Mouse (Mus musculus) hindbrain, embryonic 11.5 days (tissue): ENCODE measurements at regions not wholly inside any gene's neighbourhood (a gene's known extent, or its start where the extent isn't known, plus 50 kb on each side); places are given as distances from the start of the nearest gene placed in this dataset.
"Not testable (repeated sequence)": the region's sequence is repeated elsewhere in the genome, so short reads cannot be mapped to it uniquely, and the experiment has no call there.

Experiments used
- ATAC-seq: fragments of 200-750 bp; cut with Nextera tagmentation; 2 replicates; pipeline ENCODE4 v1.8.0; 2017; ENCODE audit warnings: mild to moderate bottlenecking, moderate TSS enrichment, moderate library complexity; ENCODE audit not compliant: low FRiP score
- DNase-seq: peaks from one replicate; pipeline ENCODE4 v3.0.0-alpha.2; 2015; ENCODE audit warnings: low spot score
- H3K27ac ChIP-seq: fragments of 300-500 bp; sonication (generic); 2 replicates; pipeline ENCODE4 v1.5.1; 2014; ENCODE audit warnings: mild to moderate bottlenecking, low read depth, low read length
- H3K27me3 ChIP-seq: fragments of 300-500 bp; sonication (generic); 2 replicates; pipeline ENCODE4 v1.6.1; 2014; ENCODE audit warnings: mild to moderate bottlenecking, low read length, moderate library complexity, mixed read lengths; ENCODE audit not compliant: control insufficient read depth, insufficient read depth
- H3K36me3 ChIP-seq: fragments of 300-500 bp; sonication (generic); 2 replicates; pipeline ENCODE4 v1.6.1; 2014; ENCODE audit warnings: mild to moderate bottlenecking, low read length, moderate library complexity, mixed read lengths; ENCODE audit not compliant: control insufficient read depth, insufficient read depth
- H3K4me1 ChIP-seq: fragments of 300-500 bp; sonication (generic); replicated peaks from 2 replicates; pipeline ENCODE4 v1.6.1; 2014; ENCODE audit warnings: low read length, mixed read lengths; ENCODE audit not compliant: control insufficient read depth, insufficient read depth
- H3K4me2 ChIP-seq: fragments of 300-500 bp; sonication (generic); replicated peaks from 2 replicates; pipeline ENCODE4 v1.6.1; 2014; ENCODE audit warnings: mild to moderate bottlenecking, low read depth, low read length
- H3K4me3 ChIP-seq: fragments of 300-500 bp; sonication (generic); 2 replicates; pipeline ENCODE4 v1.5.1; 2014; ENCODE audit warnings: low read depth, low read length
- H3K9ac ChIP-seq: fragments of 300-500 bp; sonication (generic); 2 replicates; pipeline ENCODE4 v1.6.1; 2014; ENCODE audit warnings: low read depth, low read length
- H3K9me3 ChIP-seq: fragments of 300-500 bp; sonication (generic); 2 replicates; pipeline ENCODE4 v1.6.1; 2016; ENCODE audit warnings: low read length; ENCODE audit not compliant: control insufficient read depth
- WGBS: fragments of 180-500 bp; shearing (Covaris S2); extraction: QIAGEN DNeasy Blood & Tissue Kit; methylation state at CpG from one replicate; pipeline ENCODE4 v1.1.7; 2014; 5-methylcytosine and 5-hydroxymethylcytosine counted together

DNA sequence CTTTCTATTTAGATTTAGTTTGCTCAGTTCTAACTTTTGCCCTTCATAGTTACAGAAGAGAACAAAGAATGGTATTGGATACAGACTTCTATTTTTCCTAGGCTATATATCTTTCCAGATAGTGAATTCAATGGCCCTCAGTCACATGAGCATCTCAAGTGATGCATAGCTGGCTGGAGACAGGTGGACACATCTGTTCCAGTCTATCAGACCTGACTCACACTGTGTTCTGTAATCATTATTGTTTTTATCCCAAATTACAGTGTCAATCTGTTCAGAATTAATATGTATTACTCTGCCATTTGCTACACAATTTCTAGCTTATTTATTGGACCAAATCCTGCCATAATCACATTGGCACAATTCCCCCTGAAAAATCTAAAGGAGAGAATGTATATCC is 298.0 kb upstream of the Foxg1 start:
- H3K27ac ChIP-seq = no peak overlapping the region
- DNase-seq (no peak), ATAC-seq (peak; percentile 22; the same call in 1 of the 2 replicates)
- no peaks in the 10 kb centered on the region for H3K9me3 ChIP-seq
- no peaks in the 10 kb centered on the region for H3K4me1 ChIP-seq
- H3K27me3 ChIP-seq = no peaks in the 10 kb centered on the region
- no peak overlapping the region for H3K4me3 ChIP-seq
- no peak overlapping the region for H3K4me2 ChIP-seq
- no peaks in the 10 kb centered on the region for H3K36me3 ChIP-seq
- no peak overlapping the region for H3K9ac ChIP-seq

DNA sequence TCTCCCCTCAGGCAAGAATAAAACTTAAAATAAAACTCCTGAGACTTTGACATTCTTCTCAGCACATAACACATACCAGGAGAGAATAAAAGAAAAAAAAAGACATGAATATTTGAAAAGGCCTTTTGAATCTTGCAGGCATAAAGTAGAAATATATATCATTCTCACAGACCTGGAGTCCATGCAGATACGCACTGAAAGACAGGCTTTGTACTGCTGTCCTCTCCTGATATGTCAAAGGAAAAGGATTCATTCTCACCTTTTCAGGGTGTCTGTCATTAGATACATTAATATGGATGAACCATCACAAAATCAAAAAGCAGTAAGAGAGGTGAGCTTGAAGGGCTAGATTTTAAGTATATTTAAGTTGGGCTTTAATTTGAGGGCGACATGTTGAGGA is 296.4 kb upstream of the Foxg1 start:
- DNase-seq = no peak
- H3K27me3 ChIP-seq = no peaks in the 10 kb centered on the region
- no peaks in the 10 kb centered on the region for H3K36me3 ChIP-seq
- no peaks in the 10 kb centered on the region for H3K4me1 ChIP-seq
- H3K4me2 ChIP-seq = no peak overlapping the region
- 81% methylated on average over 2 of the region's 2 CpGs for WGBS
- no peak overlapping the region for H3K9ac ChIP-seq
- H3K9me3 ChIP-seq = no peaks in the 10 kb centered on the region
- no peak for ATAC-seq
- H3K4me3 ChIP-seq = no peak overlapping the region
- no peak overlapping the region for H3K27ac ChIP-seq

- Histone ChIP-seq H3K36me3 (no peaks in the 10 kb centered on the region), H3K27ac (no peak overlapping the region), H3K9me3 (no peaks in the 10 kb centered on the region), H3K4me3 (no peak overlapping the region), H3K4me1 (no peaks in the 10 kb centered on the region), H3K27me3 (no peaks in the 10 kb centered on the region), H3K4me2 (no peak overlapping the region), H3K9ac (no peak overlapping the region)
- no peak for DNase-seq
- WGBS = 92% methylated on average over 1 of the region's 1 CpGs
- ATAC-seq = no peak
These were observed 292.3 kb upstream of the Foxg1 start for GRCm38 (mm10) chr12:49090177-49090576.

DNA sequence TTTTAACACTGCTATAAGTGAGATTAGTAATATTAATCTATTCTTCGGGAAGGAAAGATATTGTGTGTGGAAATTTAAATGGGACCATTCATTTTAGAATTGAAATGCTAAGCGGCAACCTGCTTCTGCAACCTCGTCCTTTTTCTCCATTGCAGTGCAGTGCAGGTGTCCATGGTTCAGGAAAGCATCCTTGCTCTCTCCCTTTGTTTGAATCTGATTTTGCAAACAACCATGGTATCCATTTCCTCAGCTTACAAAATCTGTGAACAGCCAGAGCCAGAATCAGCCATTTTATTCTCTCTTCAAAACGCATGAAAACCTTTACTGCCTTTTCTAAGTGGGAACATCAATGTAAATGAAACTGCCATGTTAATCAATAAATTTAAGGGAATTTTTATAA is 276.5 kb upstream of the Foxg1 start:
- Histone ChIP-seq H3K36me3 (no peaks in the 10 kb centered on the region), H3K4me2 (no peak overlapping the region), H3K9ac (no peak overlapping the region), H3K27me3 (no peaks in the 10 kb centered on the region), H3K9me3 (no peaks in the 10 kb centered on the region), H3K27ac (no peak overlapping the region), H3K4me3 (no peak overlapping the region), H3K4me1 (no peaks in the 10 kb centered on the region)
- 67% methylated on average over 4 of the region's 4 CpGs for WGBS
- ATAC-seq = 0 out of 2 replicates have a peak, but pooled peaks have one; percentile 21
- DNase-seq = no peak

GRCm38 (mm10) chr12:49106399-49107382 is 275.8 kb upstream of the Foxg1 start:
- DNase-seq = peak; percentile 66
- H3K4me2 ChIP-seq = no peak overlapping the region
- H3K9me3 ChIP-seq = no peaks in the 10 kb centered on the region
- H3K27ac ChIP-seq = peak overlapping the region; percentile 17; the same call in 1 of the 2 replicates
- H3K36me3 ChIP-seq = no peaks in the 10 kb centered on the region
- ATAC-seq = peak; percentile 63
- 63% methylated on average over 7 of the region's 7 CpGs for WGBS
- no peaks in the 10 kb centered on the region for H3K27me3 ChIP-seq
- H3K4me1 ChIP-seq = no peaks in the 10 kb centered on the region
- H3K4me3 ChIP-seq = no peak overlapping the region
- H3K9ac ChIP-seq = no peak overlapping the region

DNA sequence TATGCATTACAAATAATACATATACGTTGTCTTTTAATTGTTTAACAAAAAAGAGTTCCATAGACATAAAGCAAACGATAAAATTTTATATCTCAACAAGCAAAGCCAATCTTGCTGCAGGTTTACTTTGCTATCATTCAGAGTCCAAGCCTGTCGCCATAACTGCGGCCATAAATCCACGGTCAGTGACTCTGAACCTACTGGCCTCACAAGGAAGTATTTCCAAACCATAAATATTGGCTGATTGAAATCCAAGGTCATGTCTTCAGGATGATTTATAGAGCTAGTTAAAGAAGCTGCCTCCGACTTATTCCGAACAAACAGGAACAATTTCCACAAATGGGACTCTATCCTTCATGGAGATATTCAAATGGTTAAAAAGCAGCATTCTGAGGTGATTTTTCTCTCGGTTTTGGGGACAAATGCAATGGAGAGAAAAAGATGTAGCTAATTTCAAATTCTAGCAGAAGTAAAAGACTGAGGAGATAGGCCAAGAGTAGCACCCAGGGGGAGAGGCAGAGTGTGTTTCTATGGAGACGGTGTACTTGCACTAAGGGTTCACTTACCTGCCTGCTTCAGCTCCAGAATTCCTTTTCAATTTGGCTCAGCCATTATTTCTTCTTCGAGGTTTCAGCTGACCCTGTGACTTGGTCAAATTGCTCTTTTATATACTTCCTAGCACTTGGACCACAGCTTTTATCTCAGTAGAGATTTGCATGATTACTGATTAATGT is 274.9 kb upstream of the Foxg1 start:
- no peaks in the 10 kb centered on the region for H3K36me3 ChIP-seq
- no peak overlapping the region for H3K4me3 ChIP-seq
- WGBS = 77% methylated on average over 10 of the region's 10 CpGs
- H3K4me2 ChIP-seq = no peak overlapping the region
- H3K27ac ChIP-seq = no peak overlapping the region
- DNase-seq (no peak), ATAC-seq (no peak)
- no peak overlapping the region for H3K9ac ChIP-seq
- H3K4me1 ChIP-seq = no peaks in the 10 kb centered on the region
- H3K27me3 ChIP-seq = no peaks in the 10 kb centered on the region
- H3K9me3 ChIP-seq = no peaks in the 10 kb centered on the region

DNA sequence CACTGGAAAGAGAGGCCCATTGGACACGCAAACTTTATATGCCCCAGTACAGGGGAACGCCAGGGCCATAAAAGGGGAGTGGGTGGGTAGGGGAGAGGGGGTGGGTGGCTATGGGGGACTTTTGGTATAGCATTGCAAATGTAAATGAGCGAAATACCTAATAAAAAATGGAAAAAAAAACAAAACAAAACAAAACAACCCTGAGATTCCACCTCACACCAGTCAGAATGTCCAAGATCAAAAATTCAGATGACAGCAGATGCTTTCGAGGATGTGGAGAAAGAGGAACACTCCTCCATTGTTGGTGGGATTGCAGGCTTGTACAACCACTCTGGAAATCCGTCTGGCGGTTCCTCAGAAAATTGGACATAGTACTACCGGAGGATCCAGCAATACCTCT is 251.4 kb upstream of the Foxg1 start:
- not testable (repeated sequence) for DNase-seq, H3K27ac ChIP-seq, H3K4me3 ChIP-seq, H3K27me3 ChIP-seq, H3K9ac ChIP-seq, H3K4me2 ChIP-seq, ATAC-seq, H3K9me3 ChIP-seq, H3K36me3 ChIP-seq, H3K4me1 ChIP-seq
- 86% methylated on average over 2 of the region's 7 CpGs for WGBS

- no peak overlapping the region for H3K27ac ChIP-seq
- DNase-seq = peak; percentile 54
- no peak overlapping the region for H3K9ac ChIP-seq
- no peaks in the 10 kb centered on the region for H3K36me3 ChIP-seq
- ATAC-seq = peak; percentile 66
- 59% methylated on average over 5 of the region's 5 CpGs for WGBS
- H3K4me2 ChIP-seq = no peak overlapping the region
- no peaks in the 10 kb centered on the region for H3K9me3 ChIP-seq
- no peak overlapping the region for H3K4me3 ChIP-seq
- no peaks in the 10 kb centered on the region for H3K27me3 ChIP-seq
- H3K4me1 ChIP-seq = no peaks in the 10 kb centered on the region
These were observed 212.4 kb upstream of the Foxg1 start for GRCm38 (mm10) chr12:49170097-49170496.
